Mouse (Mus musculus): Measurements from ENCODE around the gene Abcg2. TPM values are rescaled to one million over a fixed set of nuclear protein-coding genes. Genes with fewer than 3 reads are reported as not detected.

The Abcg2 gene
- total RNA-seq, 4 experiments from 2014 or later: 22.0 to 29.6 (median 23.7) TPM

DNA sequence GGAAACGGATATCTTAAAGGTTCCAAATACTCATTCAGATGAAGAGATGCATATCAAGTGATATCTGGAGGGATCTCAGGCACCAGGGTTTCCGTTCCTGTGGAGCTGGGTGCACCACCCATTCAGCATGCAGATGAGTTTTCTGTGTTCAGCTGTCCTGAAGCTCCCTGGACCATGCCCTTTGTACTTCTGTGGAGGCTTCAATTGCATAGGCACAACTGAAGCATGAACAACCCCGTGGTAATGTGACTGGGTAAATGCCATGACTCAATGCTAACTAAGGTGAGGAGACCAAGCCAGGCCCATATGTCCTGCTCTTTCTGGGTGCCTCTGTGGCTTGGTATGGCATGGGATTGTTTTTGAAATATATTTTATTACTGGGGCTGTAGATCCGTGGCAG is 49.4 kb downstream of the Abcg2 start:
- no peak for DNase-seq (ENCODE audit: low spot score in 2 of 2)

DNA sequence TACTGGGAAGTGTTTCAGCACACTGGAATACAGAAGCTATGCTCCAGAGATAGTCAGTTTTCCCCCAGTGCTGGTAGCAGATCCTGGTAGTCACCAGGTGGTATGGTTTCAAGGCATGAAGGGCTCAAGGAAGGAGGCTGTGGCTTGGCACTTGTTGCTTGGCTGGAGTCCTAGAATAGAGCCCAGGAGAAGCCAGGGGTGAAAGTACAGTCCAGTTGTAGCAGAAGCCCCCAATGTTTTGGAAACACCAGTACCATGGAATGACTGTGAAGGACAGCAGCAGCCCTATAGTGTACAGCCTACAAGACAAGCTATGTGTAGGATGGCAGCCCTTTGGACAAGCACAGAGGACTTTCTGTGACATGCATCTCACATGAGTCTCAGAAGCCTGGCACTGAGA is 54.2 kb downstream of the Abcg2 start:
- no peak for DNase-seq (ENCODE audit: low spot score in 2 of 2)

DNA sequence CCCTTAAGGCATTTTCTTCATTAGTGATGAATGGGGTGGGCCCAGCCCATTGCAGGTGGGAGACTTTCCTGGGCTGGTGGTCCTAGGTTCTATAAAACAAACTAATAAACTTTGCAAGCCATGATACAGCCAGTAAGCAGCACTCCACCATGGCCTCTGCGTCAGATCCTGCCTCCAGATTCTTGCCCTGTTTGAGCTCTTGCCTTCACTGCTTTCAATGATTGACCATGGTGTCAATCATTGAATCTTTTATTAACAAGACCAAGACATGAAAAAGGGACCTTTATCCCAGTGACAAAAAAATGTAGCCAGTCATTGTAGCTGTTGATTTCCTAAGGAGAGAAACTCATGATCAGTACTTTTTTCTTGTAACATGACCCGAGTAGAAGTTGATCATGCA is 55.1 kb downstream of the Abcg2 start:
- no peak for DNase-seq (ENCODE audit: low spot score in 2 of 2)

DNA sequence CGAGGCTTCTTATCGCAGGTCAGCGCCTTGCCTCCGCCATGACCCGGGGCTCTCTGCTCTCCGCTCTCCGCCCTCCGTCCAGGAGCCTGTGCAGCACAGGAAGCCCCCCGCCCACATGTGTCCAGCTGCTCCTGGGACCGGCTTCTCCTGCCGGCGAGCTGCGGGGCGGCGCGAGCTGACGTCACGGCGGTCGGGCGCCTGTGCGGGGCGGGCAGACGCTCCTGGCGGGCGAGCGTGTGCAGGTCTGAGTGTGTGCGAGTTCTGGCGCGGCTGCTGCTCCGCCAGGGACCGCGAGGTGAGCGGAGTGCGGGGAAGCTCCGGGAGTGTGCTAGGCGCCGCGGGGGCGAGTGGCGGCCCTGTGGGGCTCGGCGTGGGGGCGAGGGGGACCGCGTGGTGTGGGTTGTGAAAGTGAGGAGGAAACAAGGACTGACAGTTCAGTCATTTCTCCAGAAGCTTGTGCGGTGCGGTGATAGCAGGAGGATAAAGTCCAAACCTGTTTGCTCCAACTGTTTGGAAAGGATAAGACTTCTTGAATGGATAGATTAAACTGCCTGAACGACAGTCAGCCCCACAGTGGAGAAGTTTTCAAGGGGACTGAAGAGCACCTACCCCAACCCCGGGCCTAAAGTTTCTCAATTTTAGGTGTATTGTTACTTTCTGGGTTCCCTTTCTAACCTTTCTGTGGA is 56.2 kb downstream of the Abcg2 start:
- peak; percentile 45 to 51 for DNase-seq (ENCODE audit: low spot score in 2 of 2)

DNA sequence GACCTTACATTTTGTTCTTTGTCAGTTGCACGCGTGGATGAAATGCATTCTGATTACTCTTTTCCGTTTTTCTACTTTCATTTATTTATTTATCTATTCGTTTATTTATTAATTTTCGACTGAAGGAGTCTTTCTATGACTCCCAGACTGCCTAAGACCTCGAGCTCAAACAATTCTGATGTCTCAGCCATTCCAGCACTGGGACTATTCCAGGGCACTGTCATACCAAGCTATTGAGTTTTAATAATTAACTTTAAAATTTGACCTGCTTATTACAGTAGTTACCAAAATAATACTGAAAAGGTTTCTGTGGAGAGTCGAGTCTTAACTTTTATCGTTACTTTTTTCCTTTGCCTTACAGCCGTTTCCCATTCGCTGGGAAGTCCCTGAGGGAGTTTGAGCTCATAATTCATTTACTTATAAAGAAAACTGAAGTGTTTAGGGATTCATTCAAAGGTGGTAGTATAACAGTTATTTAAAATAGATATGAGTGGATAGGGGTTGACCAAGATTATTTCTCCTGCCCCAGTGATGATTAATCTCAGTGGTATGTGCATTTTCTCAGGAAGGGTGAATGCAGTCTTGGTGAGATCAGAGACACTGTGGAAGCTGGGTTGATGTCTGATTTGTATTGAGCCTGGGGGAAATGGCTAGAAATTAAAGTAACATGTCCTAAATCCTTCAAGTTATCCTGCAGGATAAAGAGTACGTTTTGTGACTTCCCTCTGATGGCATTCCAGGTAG is 56.9 kb downstream of the Abcg2 start:
- no peak for DNase-seq (ENCODE audit: low spot score in 2 of 2)

DNA sequence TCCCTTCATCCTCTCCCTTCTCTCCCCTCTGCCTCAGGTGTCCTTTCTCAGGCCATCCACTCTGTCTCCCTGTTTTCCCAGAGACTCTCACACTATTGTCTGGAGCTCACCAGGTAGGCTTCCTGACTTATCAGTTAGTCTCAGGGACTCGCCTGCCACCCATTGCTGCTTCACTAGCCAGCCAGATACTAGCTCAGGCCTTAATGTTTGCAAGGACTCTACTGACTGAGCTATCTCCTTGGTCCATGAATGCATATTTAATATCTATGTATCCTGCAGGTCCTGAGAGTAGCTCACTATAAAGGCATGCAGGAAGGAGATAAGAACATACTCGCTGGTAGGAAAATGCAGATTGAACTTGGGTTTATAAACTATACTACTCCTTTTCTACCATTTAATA is 57.9 kb downstream of the Abcg2 start:
- DNase-seq (ENCODE audit: low spot score in 2 of 2): no peak

DNA sequence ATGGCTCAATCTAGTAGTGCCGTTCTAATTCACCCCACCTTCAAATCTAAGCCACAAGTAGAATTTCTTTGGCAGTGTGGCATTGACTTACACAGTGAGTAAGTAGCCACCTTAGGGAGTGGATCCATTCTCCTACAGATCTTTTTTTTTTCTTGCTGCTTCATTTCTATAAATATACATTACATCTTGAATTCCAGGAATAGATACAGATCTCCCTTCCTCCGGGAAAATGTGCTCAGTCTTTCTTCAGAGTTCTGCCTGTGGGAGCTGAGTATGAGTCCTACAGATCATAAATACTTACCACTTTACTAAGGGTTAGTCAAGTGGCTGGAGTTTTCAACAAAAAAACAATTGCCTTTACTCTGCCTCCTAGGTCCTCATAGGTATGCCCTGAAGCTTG is 60.3 kb downstream of the Abcg2 start:
- no peak for DNase-seq (ENCODE audit: low spot score in 2 of 2)

DNA sequence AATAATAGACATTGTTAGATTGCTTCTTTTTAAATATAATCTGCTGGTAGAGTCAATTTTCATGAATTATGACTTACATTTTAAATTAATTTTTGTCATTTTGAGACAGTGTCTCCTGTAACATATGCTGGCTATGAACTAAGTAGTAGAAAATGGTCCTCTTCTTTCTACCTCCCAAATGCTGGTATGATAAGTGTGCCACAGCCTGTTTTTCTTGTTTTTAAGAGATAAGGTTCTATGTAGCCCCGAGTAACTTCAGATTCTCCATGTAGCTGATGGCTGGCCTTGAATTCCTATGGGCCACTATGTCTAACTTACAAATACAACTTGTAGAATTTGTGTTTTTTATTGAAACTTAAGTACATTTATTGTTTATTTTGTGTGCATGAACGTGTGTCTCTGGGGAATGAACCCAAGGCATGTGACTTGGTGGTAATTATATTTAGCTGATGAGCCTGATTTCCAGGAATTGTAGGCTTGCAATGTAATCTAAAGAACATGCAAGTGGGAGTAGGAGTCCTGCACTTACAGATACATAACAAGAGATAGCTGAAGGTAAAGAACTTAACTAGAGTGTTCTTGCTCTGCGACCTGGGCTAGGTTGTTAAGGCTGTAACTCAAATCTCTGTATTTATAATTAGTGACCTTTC is 63.9 kb downstream of the Abcg2 start:
- no peak for DNase-seq (ENCODE audit: low spot score in 2 of 2)

DNA sequence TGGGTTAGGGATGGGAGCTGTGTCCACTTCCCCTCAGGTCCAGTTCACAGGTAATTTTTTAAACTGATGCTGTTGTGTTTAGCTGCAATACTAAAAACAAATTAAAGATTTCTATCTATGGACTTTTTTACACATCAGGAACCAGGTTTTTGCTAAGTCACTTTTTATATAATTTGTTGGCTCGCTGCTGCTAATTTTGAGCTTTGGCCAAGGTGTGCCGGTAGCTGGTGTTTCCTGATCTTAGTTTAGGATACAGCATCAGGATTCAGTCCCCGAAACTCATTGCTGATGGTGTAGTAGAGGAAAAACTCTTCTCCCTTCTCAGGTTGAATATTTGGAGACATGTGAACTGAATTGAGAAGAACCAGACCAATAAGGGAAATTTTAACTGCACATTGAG is 65.8 kb downstream of the Abcg2 start:
- no peak for DNase-seq (ENCODE audit: low spot score in 2 of 2)

DNA sequence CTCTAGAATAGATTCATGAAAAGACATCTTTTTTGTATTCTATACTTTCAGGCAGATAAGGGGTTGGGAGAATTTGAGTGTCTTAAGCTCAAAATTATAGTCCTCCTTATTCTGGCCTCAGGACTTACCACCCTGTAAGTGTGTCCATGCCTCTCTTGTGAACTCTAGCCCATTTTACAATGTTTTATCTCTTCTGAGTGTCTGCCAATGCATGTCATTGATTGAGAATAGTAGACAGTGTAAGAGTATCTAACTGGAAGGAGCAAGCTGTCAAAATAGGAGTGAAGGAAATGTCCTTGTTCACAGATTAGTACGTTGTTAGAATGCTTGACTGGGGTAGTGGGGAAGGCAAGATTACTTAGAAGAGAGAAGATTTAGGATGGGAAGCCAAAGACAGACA is 66.7 kb downstream of the Abcg2 start:
- no peak for DNase-seq (ENCODE audit: low spot score in 2 of 2)

DNA sequence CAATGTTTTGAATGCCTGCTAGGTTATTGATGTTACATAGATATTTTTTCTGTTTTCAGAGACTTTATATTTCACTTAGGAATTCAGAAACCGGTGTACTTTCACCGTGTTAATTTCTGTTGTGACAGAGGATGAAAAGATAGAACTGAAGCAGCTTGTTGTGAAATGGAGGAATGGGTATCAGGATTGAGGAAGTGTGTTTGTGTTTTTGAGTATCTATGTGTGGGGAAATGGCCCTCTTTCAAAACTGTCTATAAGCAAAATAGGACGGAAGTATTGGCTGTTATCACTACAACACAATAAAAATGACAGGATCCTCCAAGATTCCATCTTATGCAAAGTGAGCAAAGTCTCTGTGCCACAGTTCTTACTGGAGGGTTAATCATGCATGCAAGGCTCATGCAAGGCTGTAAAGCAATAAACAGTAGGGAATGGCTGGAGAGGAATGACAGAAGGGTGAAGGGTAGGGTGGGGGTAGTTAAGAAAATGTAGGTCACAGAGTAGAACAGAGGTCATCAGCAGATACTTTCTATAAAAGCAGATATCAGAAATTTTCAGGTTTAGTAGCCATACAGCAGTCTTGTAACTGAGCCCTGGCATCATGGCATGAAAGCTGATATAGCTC is 76.7 kb downstream of the Abcg2 start:
- no peak for DNase-seq (ENCODE audit: low spot score in 2 of 2)

DNA sequence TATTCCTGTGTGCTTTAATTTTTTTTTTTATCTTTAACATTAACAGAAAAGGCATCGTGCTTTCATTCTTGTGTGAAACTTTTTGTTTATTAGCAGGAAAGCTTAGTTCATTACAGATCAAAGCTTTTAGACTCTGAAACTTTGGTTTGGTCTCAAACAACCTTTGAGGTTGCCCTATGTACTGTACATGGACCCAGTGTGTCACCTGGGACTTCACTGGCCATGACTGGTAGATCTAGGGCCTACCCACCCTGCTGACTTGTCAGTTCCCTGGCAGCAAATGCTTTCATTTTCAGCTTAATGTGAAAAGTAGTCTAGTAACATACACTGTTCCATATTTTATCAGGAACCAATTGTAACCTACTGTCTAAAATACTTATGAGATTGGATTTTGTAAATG is 93.5 kb downstream of the Abcg2 start:
- no peak for DNase-seq (ENCODE audit: low spot score in 2 of 2)

DNA sequence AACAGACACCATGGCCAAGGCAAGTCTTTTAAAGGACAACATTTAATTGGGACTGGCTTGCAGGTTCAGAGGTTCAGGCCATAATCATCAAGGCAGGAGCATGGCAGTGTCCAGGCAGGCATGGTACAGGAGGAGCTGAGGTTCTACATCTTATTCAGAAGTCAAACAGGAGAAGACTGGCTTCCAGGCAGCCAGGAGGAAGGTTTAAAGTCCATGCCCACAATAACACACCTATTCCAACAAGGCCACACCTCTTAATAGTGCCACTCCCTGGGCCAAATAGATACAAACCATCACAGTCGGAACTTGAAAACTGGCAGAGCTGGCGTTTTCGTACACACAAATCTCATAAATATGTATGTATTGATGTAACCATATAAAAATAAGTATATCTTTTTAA is 94.2 kb downstream of the Abcg2 start:
- DNase-seq (ENCODE audit: low spot score in 2 of 2): no peak

DNA sequence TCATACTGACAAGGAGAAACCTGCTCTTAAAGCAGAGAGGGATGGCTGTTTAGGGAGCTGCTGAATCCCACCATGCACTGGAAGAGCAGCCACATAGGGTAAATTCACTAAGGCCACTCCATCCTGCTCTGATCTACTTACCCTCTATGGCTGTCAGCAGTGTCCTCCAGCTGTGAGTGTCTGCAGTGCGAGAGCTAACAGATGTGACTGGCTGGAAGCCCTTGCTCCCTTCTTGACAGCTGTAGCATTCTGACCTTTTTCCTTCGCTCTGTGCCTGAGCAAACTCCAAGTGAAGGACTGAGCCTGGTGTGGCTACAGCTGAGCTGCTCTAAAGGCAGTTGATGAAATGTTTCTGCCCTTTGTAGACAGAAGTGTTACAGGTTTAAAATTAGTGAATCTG is 107.3 kb downstream of the Abcg2 start:
- no peak for DNase-seq (ENCODE audit: low spot score in 2 of 2)

DNA sequence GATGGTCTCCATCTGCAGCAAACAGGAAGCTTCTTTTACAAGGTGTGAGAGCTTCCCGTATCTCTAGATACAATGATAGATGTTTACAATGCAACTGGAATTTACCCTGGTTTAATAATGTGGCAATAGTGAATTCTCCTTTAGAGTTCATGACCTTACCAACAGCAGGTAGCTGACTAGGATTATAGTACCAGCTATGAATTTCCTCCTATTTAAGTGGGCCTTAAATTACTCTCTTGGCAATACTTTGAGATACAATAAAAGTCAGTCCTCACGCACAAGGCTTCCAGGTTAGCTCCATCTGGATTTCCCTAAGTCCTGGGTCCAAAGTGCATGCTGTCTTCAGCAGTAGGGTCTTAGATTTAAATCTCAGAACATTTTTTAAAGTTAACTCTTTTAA is 109.9 kb downstream of the Abcg2 start:
- no peak for DNase-seq (ENCODE audit: low spot score in 2 of 2)

DNA sequence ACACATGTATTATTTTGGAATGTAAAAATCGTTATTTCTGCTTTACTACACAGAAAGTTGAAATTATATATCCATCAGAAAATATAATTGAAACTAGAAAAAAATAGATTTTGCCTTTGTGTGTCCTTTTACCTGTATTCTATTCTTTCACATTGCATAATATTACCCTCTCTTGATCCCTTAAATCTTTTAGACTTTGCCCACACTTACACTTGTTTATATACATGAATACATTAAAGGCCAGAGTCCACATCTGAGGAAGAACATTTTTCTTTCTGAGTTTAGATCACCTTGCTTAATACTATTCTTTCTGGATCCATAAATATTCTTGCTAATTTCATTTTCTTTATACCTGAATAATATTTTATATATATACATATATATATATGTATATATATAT is 110.4 kb downstream of the Abcg2 start:
- DNase-seq (ENCODE audit: low spot score in 2 of 2): no peak

DNA sequence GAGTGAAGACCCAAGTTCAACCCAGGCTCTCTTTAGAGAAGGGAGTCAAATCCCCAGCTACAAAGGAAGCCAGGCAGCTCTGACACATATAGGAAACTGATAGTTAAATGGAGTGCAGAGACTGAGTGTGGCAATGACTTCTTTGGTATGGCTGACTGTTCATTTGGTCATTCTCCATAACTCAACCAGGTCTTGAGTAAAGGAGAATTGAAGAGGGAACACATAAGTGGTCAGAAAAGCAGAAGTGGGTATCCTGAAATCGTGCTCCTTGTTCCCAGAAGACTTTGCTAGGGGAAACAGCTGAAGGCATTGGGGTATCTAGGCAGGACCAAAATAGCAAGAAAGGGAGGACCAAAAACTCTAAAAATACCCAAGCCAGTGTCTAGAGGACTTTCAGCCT is 126.0 kb downstream of the Abcg2 start:
- no peak for DNase-seq (ENCODE audit: low spot score in 2 of 2)

DNA sequence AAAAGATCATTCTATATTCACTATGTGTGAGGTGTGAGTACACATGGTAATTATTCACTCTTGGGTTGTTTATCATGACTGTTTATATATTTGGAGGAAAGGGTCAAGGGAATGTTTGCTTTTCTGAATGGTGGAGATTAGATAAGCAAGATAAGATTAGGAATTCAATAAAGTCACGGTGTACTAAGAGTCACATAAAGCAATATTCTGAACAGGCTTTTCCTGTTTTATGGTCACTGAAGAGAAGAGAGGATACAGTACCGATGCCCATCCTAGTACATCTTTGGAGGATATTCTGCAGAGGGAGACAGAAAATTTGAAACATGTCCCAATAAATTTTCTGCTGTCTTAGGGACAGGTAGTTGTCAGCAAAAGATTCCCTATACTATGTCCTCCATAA is 127.6 kb downstream of the Abcg2 start:
- no peak for DNase-seq (ENCODE audit: low spot score in 2 of 2)

DNA sequence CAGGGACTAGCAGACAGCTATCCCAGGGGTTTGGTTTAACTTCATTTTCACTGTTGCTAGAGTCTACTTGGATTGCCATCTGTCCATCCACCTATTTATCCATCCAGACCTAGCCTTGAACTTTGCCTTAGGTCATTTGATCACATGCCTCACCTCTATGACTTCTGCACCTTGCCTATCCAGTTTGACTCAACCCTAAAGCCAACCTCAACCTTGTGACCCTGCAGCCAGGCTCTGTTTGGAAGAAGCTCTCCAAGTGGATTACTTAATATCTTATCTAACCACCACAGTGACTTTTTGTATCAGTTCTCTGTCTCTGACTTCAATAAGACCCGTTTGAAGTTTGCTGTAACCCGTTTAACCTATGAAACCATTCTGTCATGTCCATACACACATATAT is 149.5 kb downstream of the Abcg2 start:
- no peak for DNase-seq (ENCODE audit: low spot score in 2 of 2)

DNA sequence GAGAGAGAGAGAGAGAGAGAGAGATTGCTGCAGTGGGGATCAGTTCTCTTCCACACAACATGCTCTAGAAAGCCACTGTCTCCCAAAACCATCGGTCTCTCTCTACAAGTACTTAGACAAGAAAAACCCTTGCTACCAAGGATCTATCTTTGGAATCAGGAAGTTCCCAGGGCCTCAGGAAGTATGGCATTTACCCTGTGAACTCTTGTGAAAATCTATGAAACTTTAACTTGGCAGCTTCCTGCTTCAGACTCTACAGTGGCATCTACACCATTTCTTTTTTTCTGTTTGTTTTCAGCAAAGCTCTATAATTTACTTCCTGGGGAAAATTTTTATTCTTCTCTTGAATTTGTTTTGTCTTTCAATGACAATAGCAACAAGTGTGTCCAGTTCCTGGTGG is 150.8 kb downstream of the Abcg2 start:
- no peak for DNase-seq (ENCODE audit: low spot score in 2 of 2)
